Mouse (Mus musculus) ovary, postnatal 14 days (tissue): Measurements from ENCODE around the gene Cib4.

Source experiments
- DNase-seq: peaks from one replicate; pipeline ENCODE4 v3.0.0; 2022; ENCODE audit warnings: low spot score

Gene Cib4

GRCm38 (mm10) chr5:30440308-30440906, 105.2 kb downstream of the Cib4 start:
- no peak for DNase-seq

GRCm38 (mm10) chr5:30438931-30439330, 106.7 kb downstream of the Cib4 start:
- DNase-seq = no peak
